Mouse (Mus musculus): ENCODE results near the gene Kif1c.

Kif1c gene

GRCm38 (mm10) chr11:70666687-70667086 lies 33.7 kb upstream of the Kif1c start:
- CTCF ChIA-PET: interaction anchor here (0.9 kb wide), 1 partner anchor 33 kb away, joined by 3 read pairs; the partner anchor contains the start of gene Inca1

GRCm38 (mm10) chr11:70667271-70668150 lies 32.8 kb upstream of the Kif1c start:
- CTCF ChIA-PET: interaction anchor here (0.9 to 1.2 kb wide), 2 partner anchors 12 to 32 kb away, joined by 3 read pairs; partner anchors contain the start of gene Inca1

GRCm38 (mm10) chr11:70668335-70668770 lies 32.0 kb upstream of the Kif1c start:
- CTCF ChIA-PET: interaction anchor here (1.2 kb wide), 1 partner anchor 13 kb away, joined by 3 read pairs; no protein-coding TSS in a partner anchor

DNA sequence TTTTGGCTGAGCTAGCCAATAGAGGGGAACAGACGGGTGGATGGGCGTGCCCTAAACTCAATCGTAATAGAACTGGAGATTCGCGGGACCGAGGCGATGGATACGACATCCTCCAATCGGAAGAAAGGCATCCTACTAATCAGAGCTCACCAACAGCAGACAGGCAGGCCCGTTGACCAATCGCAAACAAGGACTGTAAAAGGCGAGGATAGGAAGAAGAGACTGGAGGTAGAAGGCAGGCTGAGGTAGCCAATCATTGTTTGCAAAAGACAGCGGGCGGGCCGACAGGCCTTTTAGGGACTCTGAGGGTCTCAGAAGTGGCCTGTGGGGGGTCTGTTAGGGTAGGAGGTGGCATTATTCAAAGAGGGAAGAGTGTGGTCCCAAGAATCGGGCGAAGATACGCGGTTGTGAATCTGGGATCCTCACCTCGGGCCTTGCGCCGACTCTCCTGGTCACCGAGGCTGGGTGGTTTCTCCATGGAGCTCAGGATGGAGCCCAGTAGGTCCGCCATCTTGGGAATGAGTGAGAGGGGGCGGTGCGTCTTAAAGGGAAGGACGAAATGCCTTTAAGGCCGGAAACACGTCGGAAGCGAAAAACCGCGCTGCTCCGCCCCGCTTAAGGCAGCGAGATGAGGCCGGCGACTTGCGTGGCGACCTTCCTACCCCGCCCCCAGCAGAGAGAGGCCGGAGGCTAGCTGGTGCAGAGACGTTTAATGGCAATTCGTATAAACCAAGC lies 31.4 kb upstream of the Kif1c start, which contains the start of gene Spag7:
Gene Spag7, minus strand, starts transcription at position 646 of the 735 bp plus-strand sequence.
- CTCF ChIA-PET: interaction anchor here (1.2 kb wide), 1 partner anchor 13 kb away, joined by 3 read pairs; no protein-coding TSS in a partner anchor

DNA sequence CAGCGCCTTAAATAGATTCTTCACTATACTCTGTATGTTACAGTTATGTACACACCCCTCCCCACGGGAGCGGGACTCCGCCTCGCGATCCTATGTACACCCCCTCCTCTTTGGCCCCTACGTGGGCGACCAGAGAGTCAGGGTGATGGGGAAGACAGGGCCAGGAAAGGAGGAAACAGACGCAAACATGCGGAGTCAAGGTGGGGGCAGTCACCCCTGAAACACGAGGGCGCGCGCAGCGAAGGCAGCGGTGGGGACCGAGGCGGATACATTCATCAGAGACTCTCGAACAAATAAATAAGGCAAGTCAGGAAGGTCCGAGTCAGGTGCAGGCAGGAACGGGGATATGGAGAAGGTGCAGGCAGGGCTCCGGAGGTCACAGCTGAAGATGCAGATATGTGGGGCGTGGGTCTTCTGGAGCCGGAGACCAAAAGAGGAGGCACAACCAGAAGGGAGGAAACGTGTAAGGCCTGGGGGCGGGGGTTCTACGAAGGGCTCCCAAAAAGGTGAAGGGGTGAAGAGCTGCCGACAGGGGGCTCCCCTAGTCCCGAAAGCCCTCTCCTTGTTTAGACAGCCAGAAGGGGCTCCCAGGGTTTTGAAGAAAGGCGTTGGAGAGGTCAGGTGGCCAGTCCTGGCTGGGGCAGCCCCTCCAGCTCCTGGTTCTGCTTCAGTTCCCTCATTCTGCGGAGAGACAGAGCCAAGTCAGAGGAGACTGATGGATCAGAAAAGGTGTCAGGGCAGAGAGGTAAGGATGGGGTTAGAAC lies 30.6 kb upstream of the Kif1c start:
- CTCF ChIA-PET: interaction anchor here (0.7 kb wide), 1 partner anchor 14 kb away, joined by 3 read pairs; no protein-coding TSS in a partner anchor

- CTCF ChIA-PET: interaction anchor here (0.7 to 0.9 kb wide), 2 partner anchors 15 to 20 kb away, joined by 3 read pairs; no protein-coding TSS in a partner anchor
These were observed 29.9 kb upstream of the Kif1c start for GRCm38 (mm10) chr11:70670483-70670882.

GRCm38 (mm10) chr11:70671333-70672047 lies 28.9 kb upstream of the Kif1c start:
- CTCF ChIA-PET: interaction anchor here (0.6 to 0.9 kb wide), 3 partner anchors 19 to 193 kb away, joined by 3 to 6 read pairs (median 3); no protein-coding TSS in a partner anchor

- CTCF ChIA-PET: no interaction called here
These were observed 26.3 kb upstream of the Kif1c start for GRCm38 (mm10) chr11:70674014-70674413.

DNA sequence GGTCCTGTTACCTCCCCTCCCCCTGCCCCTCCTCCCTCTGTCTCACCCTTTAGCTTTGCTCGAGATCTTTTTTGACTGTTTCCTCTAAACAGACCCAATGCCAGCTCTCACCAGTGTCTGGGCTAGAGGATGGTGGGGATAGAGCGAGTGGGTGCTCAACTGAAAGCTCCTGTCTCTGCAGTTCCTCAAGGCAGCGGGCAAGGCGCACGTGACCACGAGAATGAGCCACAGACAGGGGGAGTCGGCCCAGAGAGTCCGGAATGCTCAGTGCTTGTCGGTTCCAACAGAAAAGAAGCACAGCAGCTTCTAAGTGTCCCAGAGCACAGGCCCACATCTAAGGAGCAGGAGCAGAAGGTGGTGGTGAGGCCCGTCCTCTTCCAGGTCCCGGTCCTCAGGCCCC lies 25.8 kb upstream of the Kif1c start:
- CTCF ChIA-PET: no interaction called here

GRCm38 (mm10) chr11:70678092-70678491 lies 22.3 kb upstream of the Kif1c start:
- CTCF ChIA-PET: no interaction called here

DNA sequence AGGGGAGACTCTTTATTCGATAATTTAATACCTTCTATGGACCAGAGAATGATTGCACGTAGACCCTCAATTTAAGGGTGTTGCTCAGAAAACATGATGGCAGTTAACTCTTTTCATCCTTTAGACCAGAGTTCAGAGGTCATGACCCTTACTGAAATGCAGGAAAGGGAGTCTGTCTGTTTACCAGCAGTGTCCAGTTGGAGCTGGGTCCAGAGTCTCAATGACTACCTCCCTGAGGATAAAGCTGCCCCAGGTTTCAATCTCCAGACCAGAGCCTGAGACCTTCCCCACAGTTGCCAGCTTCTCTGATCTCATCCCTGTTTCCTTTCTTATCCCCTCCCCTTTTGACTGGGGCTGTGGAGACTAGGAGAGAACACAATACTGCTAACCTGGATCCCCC lies 21.8 kb upstream of the Kif1c start:
- CTCF ChIA-PET: no interaction called here

GRCm38 (mm10) chr11:70679361-70679760 lies 21.0 kb upstream of the Kif1c start:
- CTCF ChIA-PET: interaction anchor here (0.6 kb wide), 1 partner anchor 86 kb away, joined by 4 read pairs; no protein-coding TSS in a partner anchor

DNA sequence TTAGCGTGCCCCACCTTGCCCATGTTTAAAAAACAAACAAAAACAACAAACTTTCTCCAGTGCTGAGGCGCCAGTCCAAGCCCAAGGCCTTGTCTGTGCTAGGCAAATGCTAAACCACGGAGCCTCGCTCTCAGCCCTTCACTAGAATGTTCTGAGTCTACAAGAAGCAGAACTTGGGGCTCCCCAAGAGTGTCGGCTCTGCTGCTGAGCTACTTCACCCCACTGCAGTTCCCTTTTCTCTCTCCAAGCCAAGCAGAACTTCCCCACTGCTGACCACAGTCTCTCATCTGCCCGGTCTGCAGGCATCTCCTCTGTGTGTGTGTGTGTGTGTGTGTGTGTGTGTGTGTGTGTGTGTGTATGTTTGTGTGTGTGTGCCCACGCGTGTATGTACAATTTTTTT lies 20.5 kb upstream of the Kif1c start:
- CTCF ChIA-PET: interaction anchor here (0.6 to 0.9 kb wide), 5 partner anchors 14 to 1435 kb away, joined by 4 to 25 read pairs (median 5); no protein-coding TSS in a partner anchor

DNA sequence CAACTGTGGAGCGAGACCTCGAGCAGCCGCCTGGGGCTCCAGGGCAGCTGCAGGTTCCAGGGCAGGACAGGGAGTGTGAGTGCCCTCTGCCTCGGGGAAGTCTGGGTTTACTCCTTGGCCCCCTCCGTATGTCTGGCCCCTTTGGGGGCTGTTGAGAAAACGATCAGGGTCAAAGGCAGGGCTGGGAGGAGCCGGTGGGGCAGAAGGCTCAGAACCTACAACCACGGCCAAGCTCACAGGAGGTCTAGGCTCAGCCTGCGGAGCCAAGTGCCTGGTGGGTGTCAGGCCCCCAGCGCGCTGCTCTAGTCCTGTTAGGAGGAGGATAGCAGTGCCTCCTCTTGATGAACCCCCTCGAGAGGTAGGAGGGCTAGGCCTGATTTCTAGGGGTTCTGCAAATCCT lies 19.2 kb upstream of the Kif1c start:
- CTCF ChIA-PET: interaction anchor here (0.9 kb wide), 1 partner anchor 13 kb away, joined by 4 read pairs; no protein-coding TSS in a partner anchor

GRCm38 (mm10) chr11:70681897-70682581 lies 18.3 kb upstream of the Kif1c start:
- CTCF ChIA-PET: interaction anchor here (0.6 kb wide), 1 partner anchor 16 kb away, joined by 4 read pairs; no protein-coding TSS in a partner anchor

DNA sequence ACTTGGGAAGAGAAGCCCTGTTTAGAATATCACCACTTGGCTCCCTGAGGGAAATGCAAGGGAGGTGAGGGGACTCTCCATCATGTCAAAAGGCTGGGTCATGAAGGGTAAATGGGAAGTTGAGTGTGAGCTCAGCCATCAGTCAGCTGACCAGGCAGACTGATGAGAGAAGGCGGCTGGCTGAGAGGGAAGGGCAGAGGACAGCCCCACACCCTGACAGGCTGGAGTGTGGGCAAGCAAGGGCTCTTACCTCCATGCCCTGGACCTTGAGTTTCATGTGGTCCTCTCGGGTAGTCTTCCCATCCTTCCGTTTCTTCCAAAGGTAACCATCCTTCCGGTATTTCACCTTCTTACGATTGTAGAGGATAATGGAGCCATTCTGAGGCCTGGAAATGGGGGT lies 16.7 kb upstream of the Kif1c start:
- CTCF ChIA-PET: interaction anchor here (0.5 kb wide), 1 partner anchor 50 kb away, joined by 3 read pairs; no protein-coding TSS in a partner anchor

GRCm38 (mm10) chr11:70686901-70687566 lies 13.3 kb upstream of the Kif1c start:
- CTCF ChIA-PET: interaction anchor here (0.6 kb wide), 1 partner anchor 19 kb away, joined by 3 read pairs; no protein-coding TSS in a partner anchor

DNA sequence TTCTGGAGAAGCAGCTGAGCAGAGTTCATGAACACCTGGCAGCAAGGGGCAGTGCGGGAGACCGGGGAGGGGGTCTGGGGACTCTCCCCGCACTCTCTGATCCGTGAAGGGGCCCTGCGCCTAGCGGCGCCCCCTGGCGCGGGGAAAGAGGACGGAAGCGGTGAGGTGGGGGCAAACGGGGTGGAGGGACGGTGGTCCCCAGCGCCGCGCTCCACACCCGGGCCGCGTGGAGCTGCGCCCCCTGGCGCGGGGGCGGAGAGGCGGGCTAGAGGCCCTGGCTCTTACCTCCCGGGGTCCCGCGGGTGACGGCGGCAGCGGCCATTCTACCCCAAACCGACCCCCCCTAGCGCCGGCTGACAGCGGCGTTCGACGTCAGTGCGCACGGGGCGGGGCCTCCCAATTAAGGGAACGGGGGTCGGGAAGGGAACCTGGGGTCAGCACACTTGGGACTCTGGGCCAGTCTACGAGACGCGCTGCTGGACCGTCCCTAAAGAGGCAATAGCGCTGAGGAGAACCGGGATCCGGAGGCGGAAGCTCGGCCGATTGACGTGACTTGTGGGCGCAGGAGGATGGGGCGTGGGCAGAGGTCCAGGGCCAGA lies 12.6 kb upstream of the Kif1c start, which contains the start of gene Camta2:
Gene Camta2, minus strand, starts transcription at position 505 of the 599 bp plus-strand sequence.
- CTCF ChIA-PET: interaction anchor here (0.6 kb wide), 1 partner anchor 19 kb away, joined by 3 read pairs; no protein-coding TSS in a partner anchor

Data from spleen, embryonic (tissue).